Mouse (Mus musculus) natural killer cell, adult 2 months (primary cell): ENCODE measurements around the gene Asb14.

ENCODE experiments used
- DNase-seq, 2 experiments: peaks; one replicate each; pipeline ENCODE4 v3.0.0; 2022; ENCODE audit warnings: low spot score in 2 of 2

Asb14 gene

GRCm38 (mm10) chr14:26960518-26960917 is 66.2 kb downstream of the Asb14 start:
- no peak for DNase-seq
